In the genomic region with DNA sequence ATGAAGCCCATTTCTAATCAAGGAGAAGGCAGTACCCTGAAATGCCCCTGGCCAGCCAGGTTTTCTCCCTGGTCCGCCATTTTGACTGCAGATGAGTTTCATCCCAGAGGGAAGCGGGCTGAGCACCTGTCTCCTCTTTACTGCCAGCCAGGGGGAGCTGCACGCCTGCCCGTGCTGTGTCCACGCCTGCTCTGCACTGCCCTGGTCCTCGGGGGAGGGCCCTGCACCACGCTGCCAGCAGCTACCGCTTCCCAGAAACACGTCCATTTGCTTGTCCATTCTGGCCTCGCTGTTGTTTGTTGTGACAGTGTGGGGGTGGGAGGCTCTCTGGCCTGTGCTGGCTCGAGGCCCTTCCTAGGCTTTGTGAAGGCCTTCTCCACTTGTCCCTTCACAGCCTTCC, we compare ENCODE assay signal across 9 mouse cellular contexts. TPM values are rescaled to one million over a fixed set of nuclear protein-coding genes. Genes with fewer than 3 reads are reported as not detected.
DNase-seq lines count a peak whose midpoint lies in the region; ATAC-seq lines count a peak whose summit lies in the region.
"Had no signal": no experiment of that assay in that cellular context is flagged by ENCODE, and none has a peak within 500 bp of the region (broad histone marks: within the 10 kb centered on the region; RNA-seq: fewer than 3 reads in every experiment).

No protein-coding gene starts in this region.

- H3K9ac ChIP-seq in forebrain, embryonic 16.5 days (replicated peaks; ENCODE audit: low read depth, low read length): no peak overlapping the region
- H3K9ac ChIP-seq in forebrain, embryonic 14.5 days (ENCODE audit: low read length): no peak overlapping the region
- no peak overlapping the region for H3K9ac ChIP-seq in lung, embryonic 16.5 days (ENCODE audit: low read length)
- H3K9ac ChIP-seq in embryonic facial prominence, embryonic 11.5 days (replicated peaks; ENCODE audit: low read length): no peak overlapping the region

- DNase-seq in forebrain, embryonic 14.5 days (ENCODE audit: low spot score): no peak
- DNase-seq in lung, postnatal 25 days (ENCODE audit: low spot score): no peak
- no peak for DNase-seq in embryonic facial prominence, embryonic 11.5 days (ENCODE audit: low spot score)
- no peak for DNase-seq in testis, postnatal 14 days (ENCODE audit: low spot score)
- DNase-seq: thymus, adult 18-20 months had no signal

- no peaks in the 10 kb centered on the region for H3K79me2 ChIP-seq in macrophage (ENCODE audit: inconsistent target)

- H3K27me3 ChIP-seq in forebrain, embryonic 16.5 days (replicated peaks; ENCODE audit: control insufficient read depth, insufficient read depth, low read length): no peaks in the 10 kb centered on the region
- no peaks in the 10 kb centered on the region for H3K27me3 ChIP-seq in forebrain, embryonic 14.5 days (replicated peaks; ENCODE audit: control insufficient read depth, insufficient read depth, low read length)
- no peaks in the 10 kb centered on the region for H3K27me3 ChIP-seq in lung, embryonic 16.5 days (ENCODE audit: control insufficient read depth, insufficient read depth, low read depth, low read length)
- no peaks in the 10 kb centered on the region for H3K27me3 ChIP-seq in embryonic facial prominence, embryonic 11.5 days (ENCODE audit: control insufficient read depth, insufficient read depth, low read length)

- no peak overlapping the region for H3K4me3 ChIP-seq in forebrain, embryonic 16.5 days (replicated peaks; ENCODE audit: low read length)
- no peak overlapping the region for H3K4me3 ChIP-seq in forebrain, embryonic 14.5 days (ENCODE audit: low read depth, low read length)
- H3K4me3 ChIP-seq in lung, embryonic 16.5 days (ENCODE audit: low read length): no peak overlapping the region
- H3K4me3 ChIP-seq in embryonic facial prominence, embryonic 11.5 days (ENCODE audit: low read depth, low read length): no peak overlapping the region
- no peak overlapping the region for H3K4me3 ChIP-seq in macrophage (ENCODE audit: inconsistent target)

- no peak overlapping the region for H3K27ac ChIP-seq in forebrain, embryonic 16.5 days (ENCODE audit: low read length)
- no peak overlapping the region for H3K27ac ChIP-seq in forebrain, embryonic 14.5 days (ENCODE audit: low read depth, low read length)
- H3K27ac ChIP-seq in lung, embryonic 16.5 days (ENCODE audit: low read length): no peak overlapping the region
- H3K27ac ChIP-seq in embryonic facial prominence, embryonic 11.5 days (replicated peaks; ENCODE audit: low read depth, low read length): no peak overlapping the region
- H3K27ac ChIP-seq in macrophage: 0 out of 2 replicates have a peak overlapping the region, but pooled peaks have one; percentile 25

- no peaks in the 10 kb centered on the region for H3K9me3 ChIP-seq in forebrain, embryonic 16.5 days (ENCODE audit: control insufficient read depth, low read length)
- H3K9me3 ChIP-seq in forebrain, embryonic 14.5 days (replicated peaks; ENCODE audit: control insufficient read depth, low read length): no peaks in the 10 kb centered on the region
- no peaks in the 10 kb centered on the region for H3K9me3 ChIP-seq in lung, embryonic 16.5 days (ENCODE audit: control insufficient read depth, low read length)
- no peaks in the 10 kb centered on the region for H3K9me3 ChIP-seq in embryonic facial prominence, embryonic 11.5 days (replicated peaks; ENCODE audit: control insufficient read depth, low read length)

- H3K4me1 ChIP-seq in forebrain, embryonic 16.5 days (replicated peaks; ENCODE audit: control insufficient read depth, insufficient read depth, low read length): no peaks in the 10 kb centered on the region
- no peaks in the 10 kb centered on the region for H3K4me1 ChIP-seq in forebrain, embryonic 14.5 days (ENCODE audit: control insufficient read depth, insufficient read depth, low read length)
- no peaks in the 10 kb centered on the region for H3K4me1 ChIP-seq in lung, embryonic 16.5 days (replicated peaks; ENCODE audit: control insufficient read depth, insufficient read depth, low read length)
- no peaks in the 10 kb centered on the region for H3K4me1 ChIP-seq in embryonic facial prominence, embryonic 11.5 days (ENCODE audit: control insufficient read depth, insufficient read depth, low read length)

- H3K4me2 ChIP-seq in forebrain, embryonic 16.5 days (ENCODE audit: low read length): no peak overlapping the region
- H3K4me2 ChIP-seq in forebrain, embryonic 14.5 days (ENCODE audit: low read length): no peak overlapping the region
- no peak overlapping the region for H3K4me2 ChIP-seq in lung, embryonic 16.5 days (ENCODE audit: low read depth, low read length)
- H3K4me2 ChIP-seq in embryonic facial prominence, embryonic 11.5 days (ENCODE audit: low read depth, low read length): no peak overlapping the region

- peaks cover 63% of the 10 kb centered on the region for H3K36me3 ChIP-seq in forebrain, embryonic 16.5 days (ENCODE audit: control insufficient read depth, insufficient read depth)
- H3K36me3 ChIP-seq in forebrain, embryonic 14.5 days (ENCODE audit: control insufficient read depth, insufficient read depth, low read length): peaks cover 99% of the 10 kb centered on the region
- peaks cover 55% of the 10 kb centered on the region for H3K36me3 ChIP-seq in lung, embryonic 16.5 days (ENCODE audit: control insufficient read depth, insufficient read depth, low read length)
- H3K36me3 ChIP-seq in embryonic facial prominence, embryonic 11.5 days (replicated peaks; ENCODE audit: control insufficient read depth, insufficient read depth, low read depth, low read length): peaks cover 22% of the 10 kb centered on the region
- peaks cover 83% of the 10 kb centered on the region for H3K36me3 ChIP-seq in macrophage (ENCODE audit: inconsistent target)

- ATAC-seq in forebrain, embryonic 16.5 days: peak; percentile 31; the same call in 1 of the 2 replicates
- ATAC-seq in forebrain, embryonic 14.5 days: no peak
- ATAC-seq in lung, embryonic 16.5 days (ENCODE audit: low read depth): peak; percentile 37; the same call in 1 of the 2 replicates
- 0 out of 2 replicates have a peak, but pooled peaks have one; percentile 41 for ATAC-seq in embryonic facial prominence, embryonic 11.5 days (replicated peaks; ENCODE audit: insufficient number of reproducible peaks, low FRiP score, low TSS enrichment, low read depth)
- ATAC-seq in megakaryocyte-erythroid progenitor cell, adult 5-6 weeks (replicated peaks; ENCODE audit: low FRiP score, low TSS enrichment, poor library complexity, severe bottlenecking): no peak

- 58% methylated on average over 11 of the region's 11 CpGs for WGBS in forebrain, embryonic 16.5 days
- 70% methylated on average over 11 of the region's 11 CpGs for WGBS in forebrain, embryonic 14.5 days
- 54% methylated on average over 11 of the region's 11 CpGs for WGBS in lung, embryonic 16.5 days
- 65% methylated on average over 11 of the region's 11 CpGs for WGBS in embryonic facial prominence, embryonic 11.5 days
- WGBS in macrophage (ENCODE audit: missing documents): 99% methylated on average over 7 of the region's 11 CpGs

RNA-seq across cellular contexts. Expression of gene Ppif, which starts 33.3 kb away (rescaled TPM):
- polyA plus RNA-seq in forebrain, embryonic 16.5 days (2015; fragmentation: Nextera tagmentation; extraction: Ambion mirVana): 24.1 and 26.3 TPM in 2 replicates
- 25.3 and 28.2 TPM in 2 replicates for polyA plus RNA-seq in forebrain, embryonic 14.5 days (2014; fragmentation: Nextera tagmentation; extraction: Ambion mirVana)
- polyA plus RNA-seq in lung, embryonic 16.5 days (2015; fragmentation: Nextera tagmentation; extraction: Ambion mirVana): 25.6 and 29.9 TPM in 2 replicates
- 40.7 and 43.7 TPM in 2 replicates for polyA plus RNA-seq in embryonic facial prominence, embryonic 11.5 days (2014; fragmentation: Nextera tagmentation; extraction: Ambion mirVana)
- total RNA-seq in macrophage (2018; cell fraction: chromatin; rRNA removed): 10 to 100 TPM in 14 of 26 experiments, 1 to 10 TPM in 12; 2.7 to 18.5 (median 11.4) TPM
- total RNA-seq in macrophage (2018; cell fraction: cytosol; rRNA removed): 10 to 100 TPM in 10 of 26 experiments, 1 to 10 TPM in 16; 4.6 to 13.4 (median 9.1) TPM
- total RNA-seq in macrophage (2018; cell fraction: nucleus; rRNA removed): 10 to 100 TPM in 8 of 26 experiments, 1 to 10 TPM in 18; 1.9 to 23.1 (median 8.0) TPM
- 8.2 to 17.3 TPM (median 9.7 TPM) in 3 replicates for polyA plus RNA-seq in macrophage (2018)
- total RNA-seq in megakaryocyte-erythroid progenitor cell, adult 5-6 weeks (2014; fragmentation: Nextera tagmentation): 142 and 159 TPM in 2 replicates
- 42.9 and 55.8 TPM in 2 replicates for total RNA-seq in megakaryocyte-erythroid progenitor cell, adult 5-6 weeks (2017)

Comparison
In these comparisons a context has a peak if more than half of its experiments do, and no peak if none do; other contexts are left out.
1. ATAC-seq: peak in forebrain, embryonic 16.5 days (single experiment), lung, embryonic 16.5 days (single experiment) and embryonic facial prominence, embryonic 11.5 days (single experiment); none in forebrain, embryonic 14.5 days (single experiment) and megakaryocyte-erythroid progenitor cell, adult 5-6 weeks (single experiment).